Mouse (Mus musculus) right cerebral cortex, adult 18-20 months (tissue): ENCODE results near the gene Tro.
A peak's percentile ranks its signal among the peaks of the same experiment; 100 is the strongest.

Experiments
- DNase-seq: peaks from one replicate; pipeline ENCODE4 v3.0.0; 2022; ENCODE audit warnings: mixed read lengths

Tro gene

GRCm38 (mm10) chrX:150656908-150657796, at the start of gene Tro:
TSS of gene Tro (minus strand) at chrX:150657583.
- peak; percentile 30 for DNase-seq

- no peak for DNase-seq
These were observed 20.1 kb upstream of the Tro start for GRCm38 (mm10) chrX:150677505-150677904.

GRCm38 (mm10) chrX:150662809-150663208, 5.4 kb upstream of the Tro start:
- no peak for DNase-seq

DNA sequence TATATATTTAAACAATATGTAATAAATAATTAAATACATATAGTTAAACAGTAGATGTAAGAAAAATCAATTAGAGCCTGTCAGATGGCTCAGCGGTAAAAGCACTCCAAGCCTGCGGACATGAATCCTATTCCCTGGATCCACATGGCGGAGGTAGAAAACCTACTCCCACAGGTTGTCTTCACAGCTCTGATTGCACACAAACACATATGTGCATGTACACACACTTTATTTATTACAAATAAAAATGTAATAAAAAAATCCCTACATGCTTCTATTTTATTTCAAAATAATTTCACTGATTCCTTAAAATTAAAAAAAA, 375 bp upstream of the Tro start:
- DNase-seq = no peak

- DNase-seq = peak; percentile 47
These were observed 1.1 kb downstream of the Tro start for GRCm38 (mm10) chrX:150656122-150656907.

DNA sequence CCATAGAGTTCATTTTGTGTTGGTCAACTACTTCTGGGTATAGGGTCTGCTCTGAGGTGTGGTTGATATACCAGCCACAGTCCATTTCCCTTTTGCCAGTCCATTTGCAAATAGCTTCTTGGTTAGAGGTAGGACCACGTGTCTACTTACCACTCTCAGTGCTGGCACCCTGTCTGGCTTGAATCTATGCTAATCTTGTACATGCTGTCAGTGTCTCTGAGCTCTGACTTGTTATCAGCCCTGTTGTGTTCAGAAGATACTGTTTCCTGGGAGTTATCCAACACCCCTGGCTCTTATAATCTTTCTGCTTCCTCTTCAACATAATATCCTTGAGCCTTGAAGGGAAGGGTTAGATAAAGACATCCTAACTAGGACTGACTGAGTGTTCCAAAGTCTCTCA, 21.0 kb downstream of the Tro start:
- no peak for DNase-seq

DNA sequence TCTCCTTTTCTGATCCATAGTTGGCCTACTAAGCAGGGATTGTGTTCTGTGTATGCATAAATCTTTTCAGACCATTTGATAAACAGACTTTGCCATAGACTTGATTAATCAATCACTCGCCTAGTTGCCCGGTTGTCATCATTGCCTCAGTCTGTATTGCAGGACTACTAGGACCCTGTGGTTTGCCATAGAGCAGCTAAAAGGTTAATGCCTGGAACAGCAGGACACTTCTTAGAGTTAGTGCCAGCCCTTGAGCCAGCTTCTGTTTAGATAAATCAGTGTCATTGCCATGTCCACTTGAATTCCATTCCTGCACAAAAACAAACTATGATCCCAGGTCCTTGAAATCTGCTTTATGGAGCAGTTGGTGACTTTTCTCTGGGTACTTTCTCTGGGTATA, 58.5 kb downstream of the Tro start:
- DNase-seq = no peak
